Comparison of ENCODE assay signal across 18 mouse cellular contexts in genomic region chr5:110498071-110498470, GRCm38 (mm10). TPM values are rescaled to one million over a fixed set of nuclear protein-coding genes. Genes with fewer than 3 reads are reported as not detected.
A peak's percentile ranks its signal among the peaks of the same experiment; 100 is the strongest.
DNase-seq lines count a peak whose midpoint lies in the region; ATAC-seq and TF ChIP-seq lines count a peak whose summit lies in the region.
"Had no signal": no experiment of that assay in that cellular context is flagged by ENCODE, and none has a peak within 500 bp of the region (broad histone marks: within the 10 kb centered on the region; RNA-seq: fewer than 3 reads in every experiment).

No protein-coding gene starts in this region.

- H3K9ac ChIP-seq in hindbrain, embryonic 13.5 days = peak overlapping the region; percentile 43; the same call in 1 of the 2 replicates
- H3K9ac ChIP-seq in hindbrain, postnatal 0 days (replicated peaks; ENCODE audit: low read length) = no peak overlapping the region
- H3K9ac ChIP-seq: embryonic facial prominence, embryonic 15.5 days had no signal

- no peaks in the 10 kb centered on the region for H3K9me3 ChIP-seq in hindbrain, embryonic 13.5 days
- H3K9me3 ChIP-seq in hindbrain, postnatal 0 days (ENCODE audit: low read length) = no peaks in the 10 kb centered on the region
- H3K9me3 ChIP-seq: embryonic facial prominence, embryonic 15.5 days; forebrain, embryonic 10.5 days had no signal

- H3K4me2 ChIP-seq in hindbrain, embryonic 13.5 days = no peak overlapping the region
- H3K4me2 ChIP-seq in hindbrain, postnatal 0 days (ENCODE audit: low read depth, low read length) = no peak overlapping the region
- H3K4me2 ChIP-seq: embryonic facial prominence, embryonic 15.5 days had no signal

- intact Hi-C loops in heart, postnatal 36 days (cut with DNase I) = no loop called here

- peaks cover 8% of the 10 kb centered on the region; the same call in 1 of the 2 replicates for H3K27me3 ChIP-seq in hindbrain, embryonic 13.5 days
- H3K27me3 ChIP-seq in hindbrain, postnatal 0 days (ENCODE audit: insufficient read depth, low read length) = no peaks in the 10 kb centered on the region
- H3K27me3 ChIP-seq: embryonic facial prominence, embryonic 15.5 days had no signal

- no peak overlapping the region for H3K4me3 ChIP-seq in hindbrain, embryonic 13.5 days
- H3K4me3 ChIP-seq in hindbrain, postnatal 0 days (ENCODE audit: low read length) = no peak overlapping the region
- H3K4me3 ChIP-seq: embryonic facial prominence, embryonic 15.5 days; erythroblast, embryonic 14.5 days; forebrain, embryonic 10.5 days had no signal

- no peak for DNase-seq in hindbrain, postnatal 0 days (ENCODE audit: low spot score)
- DNase-seq in adipocyte (ENCODE audit: low spot score) = peak; percentile 65
- DNase-seq in embryo, embryonic 11 days = peak; percentile 30
- no peak for DNase-seq in heart, postnatal 36 days
- no peak for DNase-seq in thymus, postnatal 36 days
- DNase-seq: adrenal gland, adult 8-10 months had no signal

- ATAC-seq in hindbrain, embryonic 13.5 days (ENCODE audit: low FRiP score) = no peak
- no peak for ATAC-seq in hindbrain, postnatal 0 days
- ATAC-seq: forebrain, embryonic 14.5 days; intestine, embryonic 16.5 days had no signal

- 28% methylated on average over 10 of the region's 10 CpGs for WGBS in hindbrain, embryonic 13.5 days
- 37% methylated on average over 10 of the region's 10 CpGs for WGBS in hindbrain, postnatal 0 days

- no peak overlapping the region for H3K27ac ChIP-seq in hindbrain, embryonic 13.5 days
- H3K27ac ChIP-seq in hindbrain, postnatal 0 days = no peak overlapping the region
- H3K27ac ChIP-seq: embryonic facial prominence, embryonic 15.5 days; forebrain, embryonic 10.5 days had no signal

- TF ChIP-seq CTCF in hindbrain, postnatal 0 days (IDR thresholded peaks at IDR 0.05; ENCODE audit: low read depth) = no peak

- peaks cover 37% of the 10 kb centered on the region for H3K4me1 ChIP-seq in hindbrain, embryonic 13.5 days (replicated peaks)
- peaks cover 9% of the 10 kb centered on the region for H3K4me1 ChIP-seq in hindbrain, postnatal 0 days (ENCODE audit: insufficient read depth, low read length)

- no peaks in the 10 kb centered on the region for H3K36me3 ChIP-seq in hindbrain, embryonic 13.5 days
- no peaks in the 10 kb centered on the region for H3K36me3 ChIP-seq in hindbrain, postnatal 0 days (ENCODE audit: insufficient read depth, low read length)
- H3K36me3 ChIP-seq: embryonic facial prominence, embryonic 15.5 days; forebrain, embryonic 10.5 days had no signal

RNA-seq across cellular contexts. Expression of gene Galnt9, which starts 46.1 kb away (rescaled TPM):
- 15.5 and 16.1 TPM in 2 replicates for polyA plus RNA-seq in hindbrain, embryonic 13.5 days (2015; fragmentation: Nextera tagmentation; extraction: Ambion mirVana)
- total RNA-seq in hindbrain, postnatal 0 days (2014; rRNA removed) = 26.7 and 27.8 TPM in 2 replicates
- 16.4 and 19.8 TPM in 2 replicates for polyA plus RNA-seq in hindbrain, postnatal 0 days (2015; fragmentation: Nextera tagmentation; extraction: Ambion mirVana)
- not detected for total RNA-seq in heart, postnatal 36 days (2021)
- total RNA-seq: CH12.LX; common myeloid progenitor, adult 5-6 weeks; gastrocnemius, adult 8-10 months; gastrocnemius, postnatal 36 days; heart, postnatal 10 days; hematopoietic stem cell, adult 5-6 weeks had no signal

RNA-seq across cellular contexts. Expression of gene Fbrsl1, which starts 49.8 kb away (rescaled TPM):
- polyA plus RNA-seq in hindbrain, embryonic 13.5 days (2015; fragmentation: Nextera tagmentation; extraction: Ambion mirVana) = 18.7 and 20.7 TPM in 2 replicates
- 38.0 and 41.1 TPM in 2 replicates for total RNA-seq in hindbrain, postnatal 0 days (2014; rRNA removed)
- polyA plus RNA-seq in hindbrain, postnatal 0 days (2015; fragmentation: Nextera tagmentation; extraction: Ambion mirVana) = 15.4 and 18.8 TPM in 2 replicates
- 10 to 100 TPM; 38.5 to 50.5 TPM for total RNA-seq in heart, postnatal 36 days (2021)

Comparison
In these comparisons a context has a peak if more than half of its experiments do, and no peak if none do; other contexts are left out.
1. DNase-seq: peak in adipocyte (single experiment) and embryo, embryonic 11 days (single experiment); none in hindbrain, postnatal 0 days (single experiment), heart, postnatal 36 days (0 of 2) and thymus, postnatal 36 days (0 of 2).
2. RNA of gene Galnt9, which starts 46.1 kb away (total RNA-seq): 26.7 to 27.8 TPM in hindbrain, postnatal 0 days; not detected in heart, postnatal 36 days; every median in the first group is over 10 times any median in the second.